Mouse (Mus musculus) activated CD4-positive, CD25-positive, alpha-beta regulatory T cell, adult 4 months (primary cell): ENCODE results near the gene Thap12. TPM values are rescaled to one million over a fixed set of nuclear protein-coding genes. Genes with fewer than 3 reads are reported as not detected.

Experiments used
- ATAC-seq: one replicate; pipeline ENCODE4 v1.8.0; 2017
- polyA plus RNA-seq, 2 experiments: library from polyadenylated mRNA; unstranded; fragments of 100-300 nt; shearing (Covaris generic); gene quantifications; one replicate each; pipeline ENCODE4 v1.2.1; 2017

Thap12 gene
- polyA plus RNA-seq, 2 experiments from 2014 or later: 12.0 to 16.6 TPM

- no peak for ATAC-seq
Observed at GRCm38 (mm10) chr7:98760126-98760525, 57.2 kb downstream of the Thap12 start.

DNA sequence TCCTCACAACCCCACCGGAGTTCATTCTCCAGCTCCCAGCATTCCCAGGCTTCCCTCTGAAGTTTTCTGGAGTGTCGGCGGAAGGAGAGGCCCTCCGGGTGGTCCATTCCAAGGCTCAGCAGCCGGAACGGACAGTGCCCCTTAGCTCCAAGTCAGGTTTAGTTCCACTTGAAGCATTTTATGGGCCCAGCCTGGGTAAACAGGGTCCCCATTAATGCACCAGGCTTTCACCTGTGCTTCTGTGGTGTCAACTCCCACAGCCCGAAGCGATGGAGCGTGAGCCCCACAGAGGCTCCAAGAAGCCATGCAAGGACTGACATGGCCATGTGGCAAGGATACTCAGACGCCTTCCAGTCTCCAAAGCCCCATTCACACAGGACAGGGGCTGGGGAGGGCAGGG, 61.0 kb downstream of the Thap12 start:
- ATAC-seq: no peak

- no peak for ATAC-seq
Observed at GRCm38 (mm10) chr7:98767261-98767660, 64.4 kb downstream of the Thap12 start.

Other genes starting within 250 kb of the Thap12 start
- 10 to 100 TPM; 57.2 to 89.2 TPM for gene Lrrc32, start 213.8 kb upstream of the Thap12 start, polyA plus RNA-seq
- 10 to 100 TPM; 56.4 to 59.1 TPM for gene Emsy, start 46.3 kb upstream of the Thap12 start, polyA plus RNA-seq
- not detected for gene Wnt11, start 132.0 kb downstream of the Thap12 start, polyA plus RNA-seq